Mouse (Mus musculus) ovary, postnatal 36 days (tissue): ENCODE measurements at regions not wholly inside any gene's neighbourhood (a gene's known extent, or its start where the extent isn't known, plus 50 kb on each side); places are given as distances from the start of the nearest gene placed in this dataset.

Experiments
- DNase-seq: peaks from one replicate; pipeline ENCODE4 v3.0.0; 2022; ENCODE audit warnings: low spot score, mixed read lengths

- no peak for DNase-seq
These were observed 414.8 kb upstream of the Frg1 start for GRCm38 (mm10) chr8:41831713-41832112.

- DNase-seq, result no peak
These were observed 413.5 kb upstream of the Frg1 start for GRCm38 (mm10) chr8:41830407-41830806.

- peak; percentile 28 for DNase-seq
These were observed 408.1 kb upstream of the Frg1 start for GRCm38 (mm10) chr8:41824928-41825327.

DNA sequence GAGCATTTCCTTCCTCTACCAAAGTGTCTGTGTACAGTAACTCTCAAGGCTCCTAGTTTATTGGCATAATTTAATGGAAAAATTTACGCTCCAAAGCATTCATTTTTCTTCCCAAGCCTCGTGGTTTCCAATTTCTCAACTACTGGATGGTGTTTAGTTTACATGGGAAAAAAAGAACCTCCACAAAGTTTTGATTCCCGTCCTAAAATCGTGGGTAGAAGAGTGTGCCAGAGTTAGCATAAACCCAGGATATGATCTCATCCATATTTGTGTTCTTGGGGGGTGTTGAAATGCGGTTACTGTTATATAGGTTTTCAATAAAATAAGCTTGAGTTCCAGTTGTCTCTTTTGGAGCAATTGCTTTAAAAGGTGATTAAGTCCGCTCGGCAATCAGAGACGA lies 406.2 kb upstream of the Frg1 start:
- no peak for DNase-seq

DNA sequence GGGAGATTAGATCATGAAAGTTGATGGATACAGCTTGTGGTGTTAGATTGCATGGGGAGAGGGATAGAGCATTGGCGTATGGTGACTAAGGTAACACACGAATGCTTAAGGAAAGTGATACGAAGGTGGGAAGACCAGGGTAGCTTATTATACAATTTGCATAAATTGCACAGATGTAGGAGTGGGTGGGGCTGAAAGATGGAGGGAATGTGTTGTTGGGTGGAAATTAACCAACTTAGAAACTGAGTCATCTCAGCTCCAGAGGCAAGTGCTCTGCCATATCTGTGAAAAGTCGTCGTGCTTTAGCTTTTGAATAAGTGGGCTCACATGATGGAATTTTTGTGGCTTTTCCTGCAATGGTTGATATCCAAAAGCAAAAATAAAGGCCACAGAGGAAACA lies 404.8 kb upstream of the Frg1 start:
- DNase-seq, result no peak

GRCm38 (mm10) chr8:41820605-41821395 lies 403.9 kb upstream of the Frg1 start:
- DNase-seq, result no peak

GRCm38 (mm10) chr8:41818577-41818976 lies 401.7 kb upstream of the Frg1 start:
- no peak for DNase-seq

DNA sequence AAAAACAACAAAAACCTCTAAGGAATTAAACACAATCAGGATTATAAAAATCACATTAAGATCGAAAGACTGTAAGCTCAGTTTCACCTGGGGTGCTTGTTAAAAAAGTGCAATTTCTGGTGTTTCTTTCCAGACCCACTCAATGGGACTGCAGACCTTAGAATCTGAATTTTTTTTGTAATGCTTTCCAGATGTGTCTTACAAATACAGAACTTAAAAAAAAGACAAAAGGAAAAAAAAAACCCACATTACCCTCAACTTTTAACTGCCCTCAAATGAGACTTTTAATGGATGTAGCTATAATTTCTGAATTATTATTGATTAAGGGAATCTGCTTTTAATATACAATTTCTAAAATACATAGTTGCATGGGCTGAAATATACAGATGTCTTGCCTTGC lies 401.2 kb upstream of the Frg1 start:
- no peak for DNase-seq

DNA sequence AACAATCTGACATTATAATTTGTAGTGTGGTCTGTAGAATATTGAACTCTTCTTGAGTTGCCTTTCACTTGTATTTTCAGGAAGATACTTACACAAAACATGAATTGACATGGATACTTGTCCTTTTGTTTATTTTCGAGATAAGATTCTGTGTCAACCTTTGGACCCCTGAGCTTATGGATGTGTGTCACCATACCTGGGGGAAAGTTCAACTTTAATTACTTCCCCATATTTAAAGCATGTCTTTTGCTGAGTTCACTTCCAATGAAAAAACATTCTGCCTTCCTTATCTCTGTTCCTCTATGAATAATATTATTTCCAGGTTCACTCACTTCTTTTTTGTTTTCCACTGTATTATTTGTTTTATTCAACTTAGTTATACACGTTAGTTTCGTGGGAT lies 398.4 kb upstream of the Frg1 start:
- no peak for DNase-seq

DNA sequence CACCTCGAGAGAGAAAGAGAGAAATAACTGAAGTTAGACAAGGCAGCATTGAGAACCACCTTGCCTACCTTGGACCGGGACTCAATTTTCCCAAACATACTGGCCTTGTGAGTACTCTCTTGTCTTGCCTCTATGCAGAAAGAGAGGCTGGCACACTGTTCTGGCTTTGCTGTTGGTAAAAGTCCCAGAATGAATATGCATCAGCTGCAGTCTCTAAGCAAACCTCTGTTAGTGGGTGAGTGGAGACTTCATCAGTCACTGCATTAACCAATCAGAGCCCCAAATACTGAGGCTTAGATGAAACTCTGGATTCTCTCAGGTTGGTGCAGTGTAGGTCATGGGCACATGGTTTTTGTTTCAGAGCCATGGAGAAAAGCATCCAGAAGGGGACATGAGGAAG lies 378.8 kb upstream of the Frg1 start:
- no peak for DNase-seq

- DNase-seq, result no peak
These were observed 370.3 kb upstream of the Frg1 start for GRCm38 (mm10) chr8:41786952-41787861.

GRCm38 (mm10) chr8:41785977-41786376 lies 369.1 kb upstream of the Frg1 start:
- DNase-seq, result no peak

DNA sequence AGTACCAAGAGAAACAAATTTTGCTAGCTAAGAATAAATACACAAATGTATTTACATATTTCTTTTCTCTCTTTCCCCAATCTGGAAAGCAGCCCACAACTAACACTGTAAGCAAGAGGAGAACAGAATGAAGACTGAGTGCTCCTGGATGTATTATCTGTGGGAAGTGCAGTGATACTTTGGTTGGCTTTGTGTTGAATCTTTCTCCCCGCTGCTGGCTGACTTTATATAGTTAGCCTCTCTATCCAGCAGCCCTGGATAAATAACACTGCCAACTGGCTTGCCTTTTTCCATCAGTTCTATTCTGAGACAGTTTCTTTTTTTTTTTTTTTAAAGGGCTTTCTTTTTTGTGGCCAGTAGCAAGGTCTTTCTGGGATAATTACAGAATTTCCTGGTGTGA lies 366.0 kb upstream of the Frg1 start:
- DNase-seq, result no peak

DNA sequence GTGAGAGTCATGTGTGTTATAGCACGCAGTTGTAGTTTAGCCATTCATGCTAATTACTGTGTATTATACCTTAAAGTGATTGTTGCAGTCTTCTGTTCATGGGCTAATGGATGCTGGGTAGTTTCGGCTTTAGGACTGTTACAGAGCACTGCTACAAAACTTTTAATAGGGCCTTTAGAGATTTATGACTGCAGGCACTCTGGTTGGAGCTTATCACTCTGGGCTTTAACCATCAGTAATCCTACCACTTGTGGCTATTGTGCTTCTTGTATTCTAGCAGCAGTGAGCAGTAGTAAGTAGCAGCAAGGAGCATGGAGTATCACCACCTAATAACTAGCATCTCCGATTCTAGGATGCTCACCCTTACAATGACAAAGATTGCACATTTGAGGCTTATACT lies 362.6 kb upstream of the Frg1 start:
- DNase-seq, result no peak

DNA sequence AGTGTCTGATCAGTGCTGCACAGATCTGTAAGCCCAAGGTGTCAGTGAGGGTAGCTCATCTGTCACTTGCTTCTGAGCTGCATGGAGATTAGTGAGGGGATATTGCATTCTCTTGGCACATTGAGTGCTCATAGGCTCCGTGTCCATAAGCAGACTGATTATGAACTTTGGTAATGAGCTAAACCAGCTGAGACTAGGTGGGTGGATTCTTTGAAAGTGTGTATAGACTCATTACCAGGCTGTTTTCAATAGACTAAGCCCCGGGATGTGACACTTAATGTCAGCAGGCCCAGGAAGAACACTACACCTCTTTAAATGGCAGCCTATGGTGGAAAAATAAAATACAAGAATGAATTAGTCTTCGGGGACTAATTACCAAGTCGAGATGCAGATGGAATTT lies 354.9 kb upstream of the Frg1 start:
- DNase-seq, result no peak

- DNase-seq, result no peak
These were observed 336.6 kb upstream of the Frg1 start for GRCm38 (mm10) chr8:41753481-41753880.

GRCm38 (mm10) chr8:41752641-41753040 lies 335.8 kb upstream of the Frg1 start:
- DNase-seq, result no peak

- DNase-seq, result no peak
These were observed 330.1 kb upstream of the Frg1 start for GRCm38 (mm10) chr8:41747024-41747423.

GRCm38 (mm10) chr8:41742796-41743670 lies 326.2 kb upstream of the Frg1 start:
- no peak for DNase-seq

DNA sequence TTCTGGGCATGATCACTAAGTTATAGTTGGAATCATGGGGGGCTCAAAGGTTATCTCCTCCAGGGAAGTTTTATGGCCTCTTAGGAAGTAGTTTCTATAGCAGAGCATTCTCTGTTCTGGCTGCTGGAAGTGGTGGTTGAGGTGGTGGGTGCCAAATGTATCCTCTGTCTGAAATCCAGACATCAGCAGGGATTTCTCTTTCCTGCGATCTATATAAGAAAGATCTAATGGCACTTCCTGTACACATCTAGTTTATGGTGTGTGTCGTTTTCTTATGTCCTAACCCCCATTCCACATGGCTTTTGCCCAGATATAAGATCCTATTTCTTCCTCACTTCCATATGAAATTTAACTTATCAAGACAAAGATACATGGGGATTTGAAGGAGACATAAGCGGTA lies 300.1 kb upstream of the Frg1 start:
- no peak for DNase-seq

- DNase-seq, result no peak
These were observed 296.9 kb upstream of the Frg1 start for GRCm38 (mm10) chr8:41713634-41714330.
